Mouse (Mus musculus) midbrain, embryonic 14.5 days (tissue): ENCODE measurements around the gene Ntn1. TPM values are rescaled to one million over a fixed set of nuclear protein-coding genes. Genes with fewer than 3 reads are reported as not detected.

ENCODE experiments used
- ATAC-seq: fragments of 200-750 bp; cut with Nextera tagmentation; 2 replicates; pipeline ENCODE4 v1.8.0; 2017; ENCODE audit warnings: moderate number of reproducible peaks, moderate library complexity; ENCODE audit not compliant: low FRiP score, low TSS enrichment
- DNase-seq: peaks from one replicate; pipeline ENCODE4 v3.0.0-alpha.2; 2015
- H3K27ac ChIP-seq: fragments of 300-500 bp; sonication (generic); replicated peaks from 2 replicates; pipeline ENCODE4 v1.5.1; 2014; ENCODE audit warnings: mild to moderate bottlenecking, low read depth, low read length, moderate library complexity
- H3K27me3 ChIP-seq: fragments of 300-500 bp; sonication (generic); 2 replicates; pipeline ENCODE4 v1.6.1; 2014; ENCODE audit warnings: low read length, control low read depth, mixed read lengths; ENCODE audit not compliant: control insufficient read depth, insufficient read depth
- H3K36me3 ChIP-seq: fragments of 300-500 bp; sonication (generic); 2 replicates; pipeline ENCODE4 v1.6.1; 2014; ENCODE audit warnings: low read length, control low read depth; ENCODE audit not compliant: control insufficient read depth, insufficient read depth
- H3K4me1 ChIP-seq: fragments of 300-500 bp; sonication (generic); 2 replicates; pipeline ENCODE4 v1.6.1; 2014; ENCODE audit warnings: mild to moderate bottlenecking, antibody characterized with exemption, low read length, control low read depth; ENCODE audit not compliant: control insufficient read depth, insufficient read depth
- H3K4me2 ChIP-seq: fragments of 300-500 bp; sonication (generic); 2 replicates; pipeline ENCODE4 v1.6.1; 2014; ENCODE audit warnings: mild to moderate bottlenecking, low read length, moderate library complexity
- H3K4me3 ChIP-seq: fragments of 300-500 bp; sonication (generic); replicated peaks from 2 replicates; pipeline ENCODE4 v1.5.1; 2014; ENCODE audit warnings: low read depth, low read length
- H3K9ac ChIP-seq: fragments of 300-500 bp; sonication (generic); replicated peaks from 2 replicates; pipeline ENCODE4 v1.6.1; 2014; ENCODE audit warnings: mild to moderate bottlenecking, low read length, moderate library complexity
- H3K9me3 ChIP-seq: fragments of 300-500 bp; sonication (generic); 2 replicates; pipeline ENCODE4 v1.6.1; 2016; ENCODE audit warnings: low read length, control low read depth, mixed read lengths; ENCODE audit not compliant: control insufficient read depth
- WGBS: fragments of 180-500 bp; shearing (Covaris S2); extraction: QIAGEN DNeasy Blood & Tissue Kit; methylation state at CpG from one replicate; pipeline ENCODE4 v1.1.7; 2014; 5-methylcytosine and 5-hydroxymethylcytosine counted together
- polyA plus RNA-seq: library from polyadenylated mRNA; unstranded; fragments of >200 nt; fragmentation: Nextera tagmentation; extraction: Ambion mirVana; gene quantifications from 2 replicates; pipeline ENCODE4 v1.2.1, GENCODE M21; 2014

Ntn1 gene
- polyA plus RNA-seq, 1 experiment from 2014 or later, result 8.4 TPM

- Histone ChIP-seq H3K4me2 (no peak overlapping the region), H3K4me1 (peaks cover 19% of the 10 kb centered on the region), H3K9me3 (no peaks in the 10 kb centered on the region), H3K4me3 (no peak overlapping the region), H3K27ac (no peak overlapping the region), H3K9ac (no peak overlapping the region), H3K27me3 (peaks cover 73% of the 10 kb centered on the region), H3K36me3 (no peaks in the 10 kb centered on the region)
- ATAC-seq, result no peak
- DNase-seq, result no peak
- 47% methylated on average over 1 of the region's 1 CpGs for WGBS
Observed at GRCm38 (mm10) chr11:68388655-68389015, 12.0 kb downstream of the Ntn1 start.

- Histone ChIP-seq H3K9ac (no peak overlapping the region), H3K27me3 (peaks cover 76% of the 10 kb centered on the region), H3K4me3 (no peak overlapping the region), H3K9me3 (no peaks in the 10 kb centered on the region), H3K4me1 (peaks cover 19% of the 10 kb centered on the region), H3K36me3 (no peaks in the 10 kb centered on the region), H3K4me2 (no peak overlapping the region; the same call in 1 of the 2 replicates), H3K27ac (no peak overlapping the region)
- ATAC-seq (no peak), DNase-seq (no peak)
- 35% methylated on average over 11 of the region's 11 CpGs for WGBS
Observed at GRCm38 (mm10) chr11:68387971-68388654, 12.5 kb downstream of the Ntn1 start.

DNA sequence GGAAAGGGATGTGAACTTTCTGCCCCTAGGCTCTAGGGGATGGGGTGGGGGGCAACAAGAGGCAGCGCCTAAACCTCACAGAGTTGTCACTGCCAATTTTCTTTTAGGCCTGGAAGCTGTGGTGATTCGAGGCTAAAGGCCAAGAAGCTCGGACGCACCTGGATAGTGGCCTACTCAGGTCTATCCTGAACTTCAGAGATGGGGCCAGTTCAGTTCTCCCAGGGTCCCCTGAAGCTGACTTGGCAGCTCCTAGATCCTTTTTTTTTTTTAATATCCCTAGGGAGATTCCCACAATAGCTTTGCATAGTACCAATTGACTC lies 13.2 kb downstream of the Ntn1 start:
- no peaks in the 10 kb centered on the region for H3K9me3 ChIP-seq
- peak overlapping the region; percentile 59 for H3K9ac ChIP-seq
- peak overlapping the region; percentile 78; the same call in 1 of the 2 replicates for H3K27ac ChIP-seq
- peak overlapping the region; percentile 90 for H3K4me2 ChIP-seq
- H3K4me3 ChIP-seq, result peak overlapping the region; percentile 53
- peaks cover 81% of the 10 kb centered on the region for H3K27me3 ChIP-seq
- 22% methylated on average over 4 of the region's 4 CpGs for WGBS
- peaks cover 19% of the 10 kb centered on the region for H3K4me1 ChIP-seq
- no peaks in the 10 kb centered on the region for H3K36me3 ChIP-seq
- DNase-seq (no peak), ATAC-seq (no peak)

- peak; percentile 65; the same call in 1 of the 2 replicates for ATAC-seq
- H3K4me1 ChIP-seq, result peaks cover 19% of the 10 kb centered on the region
- H3K9ac ChIP-seq, result peak overlapping the region; percentile 59
- peak overlapping the region; percentile 78 for H3K27ac ChIP-seq
- no peaks in the 10 kb centered on the region for H3K36me3 ChIP-seq
- WGBS, result under 1% methylated on average over 88 of the region's 90 CpGs
- H3K4me2 ChIP-seq, result peak overlapping the region; percentile 90
- H3K4me3 ChIP-seq, result peak overlapping the region; percentile 53
- peak; percentile 81 for DNase-seq
- no peaks in the 10 kb centered on the region for H3K9me3 ChIP-seq
- peaks cover 80% of the 10 kb centered on the region for H3K27me3 ChIP-seq
Observed at GRCm38 (mm10) chr11:68386589-68387440, 13.8 kb downstream of the Ntn1 start.

DNA sequence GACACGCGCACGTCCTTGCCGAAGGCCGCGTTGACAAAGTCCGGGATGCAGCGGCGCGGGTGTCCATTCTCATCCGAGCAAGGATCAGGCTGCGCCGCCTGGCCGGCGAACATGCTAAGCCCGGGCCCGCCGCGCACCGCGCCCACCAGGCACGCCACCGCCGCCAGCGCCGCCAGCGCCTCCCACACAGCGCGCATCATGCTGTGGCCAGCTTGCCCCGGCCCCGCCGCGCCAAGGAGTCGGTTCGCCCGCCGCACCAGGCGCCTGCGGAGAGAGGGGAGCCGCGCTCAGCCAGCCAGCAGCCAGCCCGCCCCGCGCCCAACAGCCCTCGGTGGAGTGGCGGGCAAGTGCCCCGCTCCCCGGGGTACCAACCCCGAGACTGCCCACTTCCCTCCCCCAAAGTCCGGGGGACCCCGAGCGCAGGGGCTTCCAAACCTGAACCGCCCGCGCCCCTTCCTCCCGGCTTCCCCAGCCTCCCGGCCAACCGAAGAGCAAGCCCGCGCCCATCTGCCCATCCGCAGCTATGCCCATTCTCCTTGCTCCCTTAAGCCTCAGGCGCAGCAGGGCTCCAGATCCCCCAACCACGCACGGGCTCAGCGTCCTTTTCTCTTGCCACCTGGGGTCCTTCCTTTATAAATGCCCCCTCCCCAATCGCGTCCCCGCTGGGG lies 14.6 kb downstream of the Ntn1 start:
- Histone ChIP-seq H3K27me3 (peaks cover 76% of the 10 kb centered on the region), H3K36me3 (no peaks in the 10 kb centered on the region), H3K9ac (peak overlapping the region; percentile 59), H3K4me2 (peak overlapping the region; percentile 90), H3K9me3 (no peaks in the 10 kb centered on the region), H3K4me3 (peak overlapping the region; percentile 53), H3K4me1 (peaks cover 19% of the 10 kb centered on the region), H3K27ac (peak overlapping the region; percentile 78)
- DNase-seq (peak; percentile 73), ATAC-seq (peak; percentile 51)
- under 1% methylated on average over 56 of the region's 68 CpGs for WGBS

DNA sequence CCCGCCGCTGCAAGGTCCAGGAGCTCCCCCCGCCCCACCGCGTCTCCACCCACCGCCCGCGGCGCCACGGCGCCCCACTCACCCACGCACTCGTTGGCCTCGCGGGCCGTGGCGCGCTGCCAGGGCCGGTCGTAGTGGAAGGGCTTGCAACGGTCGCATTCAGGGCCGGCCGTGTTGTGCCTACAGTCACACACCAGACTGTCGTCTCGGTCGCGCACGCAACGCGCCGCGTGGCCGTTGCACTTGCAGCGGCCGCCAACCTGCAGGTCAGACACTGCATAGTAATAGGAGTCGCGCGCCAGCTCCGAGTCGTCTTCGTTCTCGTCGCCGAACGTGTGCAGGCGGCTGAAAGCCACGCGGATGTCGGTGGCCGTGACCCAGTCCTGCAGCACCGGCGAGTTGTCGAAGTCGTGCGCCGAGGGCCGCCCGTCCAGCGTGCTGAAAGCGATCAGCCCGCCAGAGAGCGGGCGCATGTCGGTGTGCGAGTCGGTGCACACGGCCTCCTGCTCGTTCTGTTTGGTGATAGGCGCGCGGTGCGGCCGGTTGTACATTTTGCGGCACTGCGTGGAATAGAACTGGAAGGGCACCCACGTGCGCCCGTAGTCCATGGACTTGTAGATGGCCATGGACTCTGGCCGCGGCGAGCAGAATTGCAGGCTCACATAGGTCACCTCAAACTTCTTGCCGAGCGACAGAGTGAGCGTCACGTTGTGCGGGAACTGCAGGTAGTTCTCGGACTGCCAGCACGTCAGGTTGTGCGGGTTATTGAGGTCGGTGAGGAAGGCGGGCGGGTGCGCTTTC lies 15.4 kb downstream of the Ntn1 start:
- peaks cover 68% of the 10 kb centered on the region for H3K27me3 ChIP-seq
- peak overlapping the region; percentile 78 for H3K27ac ChIP-seq

DNA sequence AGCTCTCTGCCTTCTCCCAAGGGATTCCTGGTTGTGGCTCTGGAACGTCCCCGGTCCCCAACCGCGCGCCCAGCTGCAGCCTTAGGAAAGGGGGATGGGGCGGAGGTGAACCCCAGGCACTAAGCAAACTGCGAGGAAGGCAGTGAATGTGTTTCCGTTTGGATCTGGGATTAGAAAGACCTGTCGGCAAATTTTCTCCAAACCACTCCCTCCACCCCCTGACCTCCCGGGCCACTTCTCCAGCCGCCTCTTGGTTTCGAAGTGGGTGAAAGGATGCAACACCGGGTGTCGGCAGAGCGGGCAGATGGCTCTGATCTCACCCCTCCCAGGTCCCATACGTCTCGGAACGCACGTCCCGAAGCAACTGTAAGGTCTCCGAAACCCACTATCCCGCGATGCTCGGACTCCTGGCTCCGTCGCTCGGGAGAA lies 16.0 kb downstream of the Ntn1 start:
- under 1% methylated on average over 27 of the region's 27 CpGs for WGBS
- peak overlapping the region; percentile 54 for H3K27ac ChIP-seq

More for the DNA sequence above, 15.4 kb downstream of the Ntn1 start:
- DNase-seq (peak; percentile 70), ATAC-seq (no peak)
- under 1% methylated on average over 94 of the region's 94 CpGs for WGBS
- peaks cover 19% of the 10 kb centered on the region for H3K4me1 ChIP-seq
- peak overlapping the region; percentile 90 for H3K4me2 ChIP-seq
- H3K4me3 ChIP-seq, result peak overlapping the region; percentile 53
- peak overlapping the region; percentile 59 for H3K9ac ChIP-seq
- H3K9me3 ChIP-seq, result no peaks in the 10 kb centered on the region
- no peaks in the 10 kb centered on the region for H3K36me3 ChIP-seq

DNA sequence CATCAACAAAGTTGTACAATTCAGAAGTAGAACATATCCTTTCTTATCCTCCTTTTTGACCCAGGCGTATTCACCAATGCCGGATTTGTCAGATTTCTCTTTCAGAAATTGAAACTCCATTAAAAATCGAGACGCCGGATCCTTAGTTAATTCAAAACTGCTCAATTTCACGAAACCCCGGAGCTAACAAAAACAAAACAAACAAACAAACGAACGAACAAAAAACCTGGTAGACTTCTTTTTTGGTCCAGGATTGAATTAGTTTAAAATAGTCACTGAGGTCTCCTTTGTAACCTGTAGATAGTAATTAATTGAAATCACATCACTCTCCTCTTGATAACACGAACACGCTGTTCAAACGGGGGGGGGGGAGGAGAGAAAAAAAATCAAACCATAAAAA lies 16.5 kb downstream of the Ntn1 start:
- peak overlapping the region; percentile 59; the same call in 1 of the 2 replicates for H3K9ac ChIP-seq
- no peaks in the 10 kb centered on the region for H3K9me3 ChIP-seq
- H3K4me2 ChIP-seq, result peak overlapping the region; percentile 90
- H3K36me3 ChIP-seq, result no peaks in the 10 kb centered on the region
- peaks cover 25% of the 10 kb centered on the region for H3K4me1 ChIP-seq
- H3K4me3 ChIP-seq, result peak overlapping the region; percentile 53
- 2% methylated on average over 12 of the region's 12 CpGs for WGBS
- no peak overlapping the region for H3K27ac ChIP-seq
- ATAC-seq, result no peak
- H3K27me3 ChIP-seq, result peaks cover 61% of the 10 kb centered on the region
- peak; percentile 34 for DNase-seq

More for the DNA sequence above, 16.0 kb downstream of the Ntn1 start:
- DNase-seq (peak; percentile 70), ATAC-seq (no peak)
- Histone ChIP-seq H3K4me3 (peak overlapping the region; percentile 53), H3K4me2 (peak overlapping the region; percentile 90), H3K36me3 (no peaks in the 10 kb centered on the region), H3K4me1 (peaks cover 20% of the 10 kb centered on the region), H3K9me3 (no peaks in the 10 kb centered on the region), H3K9ac (peak overlapping the region; percentile 59), H3K27me3 (peaks cover 66% of the 10 kb centered on the region)
